Mouse (Mus musculus): Measurements from ENCODE around the gene Gm20708.

- TF ChIP-seq ZNF384 (IDR thresholded peaks at IDR 0.05; ENCODE audit: low read depth, low read length) = no peak
- TF ChIP-seq HCFC1 (IDR thresholded peaks at IDR 0.05; ENCODE audit: borderline replicate concordance, insufficient read depth, low read length) = no peak
Measured at GRCm38 (mm10) chr11:117761801-117762200, 47.7 kb upstream of the Gm20708 start.

All from ES-E14 (cell line).